Mouse (Mus musculus): Measurements from ENCODE around the gene Suclg1.
A peak's percentile ranks its signal among the peaks of the same experiment; 100 is the strongest.

Gene Suclg1

DNA sequence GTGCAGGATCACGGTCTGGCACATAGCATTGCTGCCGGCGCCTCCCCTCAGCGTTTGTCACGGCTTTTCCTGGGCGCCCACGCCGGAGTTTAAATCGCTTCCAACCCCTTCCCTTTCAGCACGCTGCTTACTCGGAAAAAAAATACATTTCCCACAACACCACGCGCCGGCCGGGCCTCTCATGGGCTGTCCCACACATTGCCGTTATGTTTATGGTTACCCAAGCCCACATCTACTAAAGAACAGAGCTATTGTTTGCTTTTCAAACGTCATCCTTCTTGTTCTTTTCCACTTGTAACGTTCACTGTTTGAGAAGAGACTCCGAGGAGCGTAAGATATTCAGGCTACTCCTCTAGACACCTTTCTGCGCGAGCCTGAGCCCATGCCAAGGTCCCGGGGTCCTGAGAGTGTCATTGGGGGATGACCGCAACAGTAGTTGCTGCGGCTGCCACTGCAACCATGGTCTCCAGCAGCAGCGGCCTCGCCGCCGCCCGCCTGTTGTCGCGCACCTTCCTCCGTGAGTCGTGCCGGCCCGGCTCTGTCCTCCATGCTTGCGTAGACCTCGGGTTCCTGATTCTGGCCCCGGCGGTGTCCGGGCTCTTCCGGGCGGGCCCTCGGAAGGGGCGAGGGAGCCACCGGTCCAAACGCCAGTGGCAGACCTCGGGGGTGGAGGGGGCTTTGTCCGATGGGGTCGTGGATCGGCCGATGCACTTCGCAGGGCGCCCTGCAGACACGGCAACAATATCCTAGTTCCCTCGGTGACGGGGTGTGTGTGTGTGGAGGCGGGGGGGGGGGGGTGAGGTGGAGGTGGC is at the start of gene Suclg1:
Suclg1 (plus strand) TSS at position 146 of the 812 bp plus-strand sequence.
- DNase-seq (ENCODE audit: extremely low read depth, low read depth, low spot score) = no peak

DNA sequence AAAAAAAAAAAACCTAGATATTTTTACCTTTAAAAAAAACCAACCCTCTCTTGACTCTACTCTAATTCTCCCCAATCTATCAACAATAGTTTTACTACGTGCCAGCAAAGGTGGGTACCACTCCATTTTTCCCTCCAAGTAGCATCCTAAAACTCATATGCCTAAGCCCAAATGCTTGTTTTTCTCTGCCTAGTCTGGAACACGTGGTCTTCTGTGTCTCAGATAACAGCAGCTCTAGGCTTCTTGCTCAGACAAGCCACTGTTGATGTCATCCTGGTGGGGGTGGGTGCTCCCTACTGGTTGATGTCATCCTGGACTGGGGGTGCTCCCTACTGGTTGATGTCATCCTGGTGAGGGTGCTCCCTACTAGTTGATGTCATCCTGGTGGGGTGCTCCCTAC is 44.5 kb upstream of the Suclg1 start:
- DNase-seq (ENCODE audit: extremely low read depth, low read depth, low spot score) = no peak

DNA sequence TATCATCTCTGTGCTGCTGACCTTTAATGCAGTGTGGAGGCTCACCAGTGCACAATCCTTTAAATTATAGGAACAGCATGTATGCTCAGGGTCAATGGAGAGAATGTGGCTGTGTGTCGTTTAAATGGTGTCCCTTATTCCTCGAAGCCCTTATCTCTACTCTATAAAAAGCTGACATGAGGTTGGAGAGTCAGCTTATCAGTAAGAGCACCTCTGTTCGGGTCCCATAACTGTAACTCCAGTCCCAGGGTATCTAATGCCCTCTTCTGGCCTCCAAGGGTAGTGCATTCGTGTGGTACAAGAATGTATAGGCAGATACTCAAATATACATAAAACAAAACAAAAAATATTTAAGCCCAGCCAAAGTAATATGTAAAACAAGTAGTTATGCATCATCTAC is 43.2 kb upstream of the Suclg1 start:
- no peak for DNase-seq (ENCODE audit: extremely low read depth, low read depth, low spot score)

DNA sequence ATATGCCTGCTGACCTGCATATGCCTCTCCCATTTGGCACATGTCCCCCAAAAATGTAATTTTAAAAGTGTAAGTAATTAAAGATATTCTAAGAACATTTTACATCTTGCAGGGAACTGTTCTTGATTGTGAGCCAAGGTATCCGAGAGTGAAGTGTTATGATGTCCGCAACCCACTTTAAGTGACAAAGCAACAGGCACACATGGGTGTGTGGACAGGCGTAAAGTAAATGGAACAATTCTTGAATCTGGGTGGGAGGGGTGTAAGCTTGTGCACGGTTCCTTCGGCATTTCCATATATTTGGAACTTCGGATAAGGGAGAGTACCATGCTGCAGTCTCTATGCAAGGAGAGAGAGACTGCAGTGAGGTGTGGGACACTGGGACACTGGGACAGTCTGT is 38.6 kb upstream of the Suclg1 start:
- no peak for DNase-seq (ENCODE audit: extremely low read depth, low read depth, low spot score)

DNA sequence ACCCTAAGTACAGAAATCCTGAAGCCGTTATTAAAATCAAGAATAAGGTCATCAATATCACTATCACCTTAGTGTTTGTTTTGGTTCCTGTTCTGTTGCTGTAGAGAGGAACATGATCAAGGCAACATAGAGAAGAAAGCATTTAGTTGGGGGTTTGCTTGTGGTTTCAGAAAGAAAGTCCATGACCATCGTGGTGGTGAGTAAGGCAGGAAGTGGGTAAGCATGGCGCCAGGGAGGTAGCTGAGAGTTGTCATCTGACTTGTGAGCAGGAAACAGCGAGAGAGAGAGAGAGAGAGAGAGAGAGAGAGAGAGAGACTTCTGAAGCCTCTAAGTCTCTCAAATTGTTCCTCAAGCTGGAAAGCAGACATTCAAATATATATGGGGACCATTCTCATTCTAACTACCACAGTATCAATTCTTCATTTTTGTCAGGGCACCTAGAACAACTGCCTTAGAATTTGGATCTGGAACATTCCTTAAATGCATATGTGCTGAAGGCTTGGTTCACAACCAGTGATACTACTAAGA is 37.7 kb upstream of the Suclg1 start:
- DNase-seq (ENCODE audit: extremely low read depth, low read depth, low spot score) = no peak

DNA sequence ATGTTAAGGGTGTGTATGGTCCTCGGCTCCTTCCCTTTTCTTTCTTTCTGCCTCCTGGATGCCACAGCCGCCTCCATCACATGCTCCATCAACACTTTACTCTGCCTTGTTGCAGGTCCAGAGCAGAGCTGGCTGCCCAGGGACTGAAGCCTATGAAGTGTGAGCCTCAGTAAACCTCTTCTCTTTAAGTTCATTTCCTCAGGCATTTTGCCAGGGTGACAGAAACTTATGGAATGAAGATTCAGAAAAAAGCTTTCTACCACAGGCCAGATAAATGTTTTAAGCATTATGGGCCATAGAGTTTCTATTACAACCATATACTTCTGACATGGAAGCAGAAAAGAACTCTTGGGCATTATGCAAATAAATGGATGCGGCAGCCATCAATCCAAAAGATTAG is 37.1 kb upstream of the Suclg1 start:
- no peak for DNase-seq (ENCODE audit: extremely low read depth, low read depth, low spot score)

DNA sequence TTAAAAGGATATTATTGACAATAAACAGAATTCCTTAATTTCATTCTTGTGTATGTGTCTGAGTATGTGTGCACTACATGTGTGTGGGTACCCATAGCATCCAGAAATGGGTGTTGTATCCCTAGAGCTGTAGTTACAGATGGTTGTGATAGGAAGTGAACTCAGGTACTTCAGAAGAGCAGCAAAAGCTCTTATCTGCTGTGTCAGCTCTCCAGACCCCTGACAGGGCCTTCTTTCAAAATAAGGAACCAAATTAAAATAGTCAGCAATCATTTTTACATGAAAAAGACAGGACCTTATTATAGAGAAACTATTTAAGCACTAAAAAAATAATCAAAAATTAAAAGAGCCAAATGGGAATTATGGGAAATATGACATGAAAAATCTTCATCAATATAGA is 36.6 kb upstream of the Suclg1 start:
- no peak for DNase-seq (ENCODE audit: extremely low read depth, low read depth, low spot score)

DNA sequence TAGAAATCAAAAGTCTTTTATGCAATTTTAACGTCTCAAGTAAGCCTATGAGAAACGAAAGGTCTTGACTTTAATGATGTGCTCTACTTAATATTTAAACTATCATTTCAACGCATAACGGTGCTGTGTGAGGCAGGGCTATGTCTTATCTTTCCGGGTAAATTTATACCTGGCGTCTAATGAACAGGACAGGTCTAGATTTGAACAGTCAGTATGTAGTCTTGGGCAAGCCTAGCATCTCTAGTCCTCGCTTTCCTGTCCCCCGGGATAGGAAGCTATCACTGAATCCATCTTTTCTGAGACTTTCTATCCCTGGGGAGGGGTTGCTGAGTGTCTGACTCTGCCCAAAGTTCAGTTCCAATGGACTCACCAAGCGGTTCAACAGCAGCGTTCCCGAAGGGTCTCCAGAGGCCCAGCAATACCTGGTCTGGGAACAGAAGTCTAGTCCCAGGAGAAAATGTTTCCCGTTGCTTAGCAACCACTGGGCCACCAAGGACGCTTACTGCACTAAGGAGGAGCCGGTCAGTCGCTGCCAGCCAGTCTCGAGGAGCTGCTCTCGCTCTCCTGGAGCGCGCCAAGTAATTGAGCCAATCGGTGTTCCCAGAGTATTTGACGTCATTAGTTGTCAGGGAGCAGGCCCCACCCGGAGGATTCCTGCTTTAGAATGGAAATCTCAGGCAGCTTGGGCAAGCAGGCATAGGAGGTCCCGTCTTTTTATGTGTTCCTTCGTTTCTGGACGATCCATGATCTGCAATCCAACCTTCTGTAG is 26.8 kb upstream of the Suclg1 start, which contains the start of gene Dnah6:
Dnah6 (minus strand) TSS at position 463 of the 769 bp plus-strand sequence.
- peak; percentile 72 for DNase-seq (ENCODE audit: extremely low read depth, low read depth, low spot score)

DNA sequence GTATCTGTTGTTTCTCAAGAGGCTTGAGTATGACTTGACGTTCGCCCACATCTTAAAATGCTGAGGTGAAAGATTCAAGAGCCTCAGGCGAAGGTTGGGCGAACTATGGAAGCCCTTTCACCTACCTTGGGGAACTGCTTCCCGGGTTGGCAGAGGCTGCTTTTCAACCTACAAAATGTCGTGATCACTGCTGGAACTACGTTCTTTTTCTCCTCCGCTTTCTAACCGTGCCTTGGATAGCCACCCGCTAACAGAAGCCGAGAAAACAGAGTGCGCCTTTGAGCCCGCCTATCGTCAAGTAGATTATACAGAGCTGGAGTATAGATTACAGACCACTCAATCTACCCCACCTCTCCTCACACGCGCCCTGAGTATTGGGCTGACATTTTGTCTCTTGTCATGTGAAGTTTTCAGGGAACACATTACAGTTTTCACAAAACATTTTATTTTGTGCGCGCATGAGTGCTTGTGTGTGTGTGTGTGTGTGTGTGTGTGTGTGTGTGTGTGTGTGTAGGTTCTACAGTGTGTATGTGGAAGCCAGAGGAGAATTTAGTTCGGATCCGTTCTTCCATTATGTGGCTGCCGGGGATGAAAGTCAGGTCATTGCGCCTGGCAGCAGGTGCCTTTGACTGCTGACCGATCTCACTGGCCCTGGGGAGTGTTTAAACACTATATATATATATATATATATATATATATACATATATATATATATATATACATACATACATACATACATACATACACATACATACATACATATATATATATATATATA is 26.0 kb upstream of the Suclg1 start:
- DNase-seq (ENCODE audit: extremely low read depth, low read depth, low spot score) = peak; percentile 56

DNA sequence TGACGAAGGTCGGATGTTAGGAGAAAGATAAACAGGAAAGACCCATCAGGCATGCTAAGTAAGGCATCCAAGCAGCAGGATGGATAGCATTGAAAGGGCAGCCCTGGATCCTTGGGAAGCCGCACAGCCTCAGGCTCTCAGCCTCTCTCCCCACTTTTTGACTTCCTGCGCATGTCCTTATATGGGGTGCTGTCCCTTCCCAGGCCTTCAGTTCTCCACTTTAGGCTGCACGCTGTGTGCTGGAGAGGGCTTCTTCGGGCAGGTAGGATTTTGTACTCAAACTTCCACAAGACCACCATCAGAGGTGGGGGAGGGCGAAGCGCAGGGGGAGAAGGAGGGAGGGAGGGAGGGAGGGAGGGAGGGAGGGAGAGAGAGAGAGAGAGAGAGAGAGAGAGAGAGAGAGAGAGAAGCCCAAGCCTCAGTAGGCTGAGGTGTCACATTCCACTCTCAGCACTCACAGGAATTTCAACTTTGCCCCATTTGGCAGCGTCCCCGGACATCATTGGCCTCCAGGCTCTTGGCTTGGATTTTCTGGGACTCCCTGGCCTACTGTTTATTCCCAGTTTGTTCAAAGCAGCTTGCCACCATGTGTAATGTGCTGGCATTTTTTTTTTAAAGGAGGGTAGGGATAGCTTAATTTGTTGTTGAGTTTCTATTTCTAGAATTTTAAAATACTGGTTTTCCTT is 25.2 kb upstream of the Suclg1 start:
- no peak for DNase-seq (ENCODE audit: extremely low read depth, low read depth, low spot score)

DNA sequence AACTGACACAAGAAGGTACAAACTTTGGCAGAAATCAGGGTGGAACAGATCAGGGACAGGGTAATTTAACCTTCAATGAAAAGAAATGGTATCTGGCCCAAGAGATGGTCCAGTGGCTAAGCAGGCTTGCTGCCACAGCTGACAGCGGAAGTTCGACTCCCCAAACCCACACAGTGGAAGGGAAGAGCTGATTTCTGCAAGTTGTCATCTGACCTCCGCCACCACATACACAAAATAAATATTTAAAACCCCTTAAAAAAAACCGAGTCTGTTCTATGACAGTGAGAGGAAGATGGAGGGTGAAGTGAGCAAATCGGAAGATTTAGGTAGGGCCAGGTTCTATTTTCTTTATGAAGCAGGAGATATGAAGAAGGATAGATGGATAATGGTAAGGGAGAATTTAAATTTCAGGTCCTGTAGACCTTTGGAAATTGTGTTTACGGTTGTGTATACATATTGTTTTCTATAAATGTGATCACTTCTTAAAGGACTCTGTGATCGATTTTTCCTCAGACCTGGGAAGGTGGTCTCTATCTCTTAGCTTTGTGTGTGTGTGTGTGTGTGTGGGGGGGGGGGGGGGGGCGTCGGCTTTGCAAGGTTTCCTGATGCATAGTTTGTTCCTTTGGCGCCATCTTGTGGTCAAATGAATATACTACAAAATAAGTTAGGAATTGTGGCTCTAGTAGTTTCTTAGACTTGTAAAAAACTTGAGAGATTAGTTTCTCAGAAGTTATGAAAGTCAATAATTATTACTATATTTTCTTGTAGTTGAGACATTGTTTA is 20.6 kb upstream of the Suclg1 start:
- no peak for DNase-seq (ENCODE audit: extremely low read depth, low read depth, low spot score)

DNA sequence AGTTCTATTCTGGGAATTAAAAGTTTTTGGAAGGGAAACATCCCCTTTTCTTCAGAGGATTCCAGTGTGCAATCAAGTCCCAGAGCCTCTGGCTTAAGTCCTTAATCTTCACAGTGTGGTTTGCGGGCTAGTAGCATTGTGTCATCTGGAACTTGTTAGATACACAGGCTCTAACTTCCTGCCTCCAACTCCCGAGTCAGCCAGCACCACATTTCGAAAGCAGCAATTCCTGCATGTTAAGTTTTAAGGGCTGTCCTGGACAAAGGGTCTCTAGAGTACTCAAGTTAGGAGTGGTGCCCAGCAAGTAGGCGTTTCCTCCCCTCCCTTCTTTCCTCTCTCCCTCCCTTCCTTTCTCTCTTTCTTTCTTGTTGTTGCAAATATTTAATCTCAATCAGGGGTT is 19.8 kb upstream of the Suclg1 start:
- no peak for DNase-seq (ENCODE audit: extremely low read depth, low read depth, low spot score)

DNA sequence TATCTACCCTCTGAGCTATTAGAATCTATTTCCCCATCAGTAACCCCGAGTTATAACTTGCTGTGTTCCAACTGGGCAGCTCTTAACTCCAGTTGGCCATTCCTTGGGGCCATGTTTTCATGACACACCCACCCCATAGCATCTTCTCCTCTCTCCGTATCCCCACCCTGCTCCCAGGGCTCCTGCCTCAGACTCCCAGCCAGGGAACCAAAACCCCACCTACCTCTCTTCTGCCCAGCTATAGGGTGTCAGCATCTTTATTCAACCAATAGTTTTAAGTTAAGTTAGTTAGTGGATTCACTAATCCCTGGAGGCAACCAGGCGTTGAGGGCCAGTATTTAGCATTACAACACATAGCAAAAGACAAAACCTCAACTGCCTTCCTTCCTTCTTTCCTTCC is 19.3 kb upstream of the Suclg1 start:
- DNase-seq (ENCODE audit: extremely low read depth, low read depth, low spot score) = no peak

DNA sequence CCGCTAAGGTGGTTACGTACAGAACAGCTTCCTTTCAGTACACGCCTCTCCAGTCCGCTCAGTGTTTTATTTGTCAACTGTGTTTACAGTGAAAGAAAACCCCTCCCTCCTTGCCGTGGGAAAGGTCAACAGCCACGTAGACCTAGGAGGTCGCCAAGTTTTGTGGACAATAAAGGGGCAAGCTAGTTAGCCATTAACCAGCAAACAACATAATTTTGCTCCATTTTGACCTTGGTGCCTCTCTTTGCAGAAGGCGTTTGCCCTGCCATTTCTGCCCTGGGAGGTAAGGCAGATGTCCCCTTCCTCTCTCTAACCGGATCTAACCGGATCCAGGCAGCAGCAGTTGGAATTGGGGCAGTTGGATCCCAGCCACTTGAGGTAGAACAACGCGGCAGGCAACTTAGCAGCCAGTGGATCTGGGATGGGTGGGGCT is 16.0 kb upstream of the Suclg1 start:
- no peak for DNase-seq (ENCODE audit: extremely low read depth, low read depth, low spot score)

DNA sequence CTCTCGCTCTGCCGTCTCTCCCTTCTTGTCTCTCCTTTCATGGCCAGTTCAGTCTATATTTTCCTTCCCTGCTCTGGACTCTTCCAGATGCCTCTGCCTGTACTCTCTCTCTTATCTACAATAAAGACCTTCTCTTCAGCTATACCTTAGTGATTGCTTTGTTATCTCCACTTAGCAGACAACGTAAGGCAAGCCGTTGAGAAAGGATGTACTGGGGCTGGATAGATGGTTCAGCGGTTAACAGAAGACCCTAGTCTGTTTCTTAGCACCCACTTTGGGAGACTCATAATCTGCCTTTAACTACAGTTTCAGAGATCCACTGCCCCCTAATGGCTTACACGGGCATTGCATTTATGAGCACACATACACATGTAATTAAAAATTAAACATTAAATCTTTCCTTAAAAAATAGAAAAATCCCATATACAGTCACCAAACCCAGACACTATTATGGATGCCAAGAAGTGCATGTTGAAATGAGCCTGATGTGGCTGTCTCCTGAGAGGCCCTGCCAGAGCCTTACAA is 14.9 kb upstream of the Suclg1 start:
- no peak for DNase-seq (ENCODE audit: extremely low read depth, low read depth, low spot score)

DNA sequence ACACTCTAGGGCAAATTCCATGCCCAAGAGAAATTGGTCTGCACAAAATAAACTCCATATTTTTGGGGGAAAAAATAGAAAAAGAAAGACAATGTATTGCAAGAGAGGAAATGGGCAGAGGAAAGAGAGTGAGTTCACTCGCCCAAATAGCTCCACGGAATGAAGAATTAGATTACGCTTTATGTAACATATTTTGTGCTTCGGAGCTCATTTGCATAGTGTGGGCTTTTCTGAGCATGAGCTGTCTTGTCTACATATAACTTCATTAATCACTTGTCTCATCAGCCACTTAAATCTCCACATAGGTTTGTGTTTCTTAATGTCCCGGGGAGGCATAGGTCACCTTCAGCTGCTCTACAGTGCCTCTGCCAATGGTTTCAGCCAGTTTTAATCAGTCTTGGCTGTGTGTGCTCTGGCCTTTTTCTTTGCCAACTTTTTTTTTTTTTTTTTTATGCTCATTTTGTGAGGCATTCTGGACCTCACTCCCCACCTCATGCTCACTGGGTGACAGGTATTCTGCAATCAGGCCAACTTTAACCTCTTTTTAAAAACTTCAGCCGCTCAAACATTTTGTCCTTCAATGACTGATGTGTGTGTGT is 13.8 kb upstream of the Suclg1 start:
- DNase-seq (ENCODE audit: extremely low read depth, low read depth, low spot score) = no peak

DNA sequence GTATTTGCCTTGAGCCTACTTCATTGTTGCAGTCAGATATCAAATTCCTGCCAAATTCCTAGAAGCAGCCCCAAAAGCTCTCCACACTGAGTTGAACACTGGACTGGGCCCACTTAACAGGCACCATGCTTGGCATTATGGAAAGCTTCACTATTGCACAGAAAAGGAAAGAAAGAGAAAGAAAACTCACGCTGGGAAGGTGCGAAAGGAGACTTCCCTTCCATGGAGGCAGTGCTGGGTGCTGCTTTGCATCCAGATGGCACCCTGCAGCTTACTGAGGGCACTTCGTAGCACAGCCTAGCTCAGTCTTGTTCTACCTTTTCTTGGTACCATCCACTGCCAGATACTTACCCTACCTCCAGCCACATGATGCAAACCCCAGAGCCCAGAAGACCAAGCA is 12.5 kb upstream of the Suclg1 start:
- DNase-seq (ENCODE audit: extremely low read depth, low read depth, low spot score) = no peak

DNA sequence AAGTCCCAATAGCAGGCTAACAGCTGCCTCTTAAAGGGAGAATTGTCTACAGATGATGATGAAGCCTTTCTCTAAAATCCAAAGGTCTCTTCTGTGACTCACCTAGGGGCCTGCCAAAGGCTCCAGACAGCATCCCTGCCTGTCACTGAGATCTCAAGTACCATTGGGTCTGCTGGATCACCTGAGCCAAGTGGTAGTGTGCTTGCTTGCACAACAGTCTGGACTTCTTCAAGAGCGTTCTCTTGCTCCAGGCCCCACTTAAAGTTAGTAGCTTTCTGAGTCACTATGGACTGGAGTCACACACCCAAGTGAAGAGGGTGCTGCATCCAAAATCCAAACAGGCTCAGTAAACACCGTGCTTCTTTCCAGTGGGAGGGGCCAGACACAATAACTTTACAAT is 1.4 kb upstream of the Suclg1 start:
- no peak for DNase-seq (ENCODE audit: extremely low read depth, low read depth, low spot score)

DNA sequence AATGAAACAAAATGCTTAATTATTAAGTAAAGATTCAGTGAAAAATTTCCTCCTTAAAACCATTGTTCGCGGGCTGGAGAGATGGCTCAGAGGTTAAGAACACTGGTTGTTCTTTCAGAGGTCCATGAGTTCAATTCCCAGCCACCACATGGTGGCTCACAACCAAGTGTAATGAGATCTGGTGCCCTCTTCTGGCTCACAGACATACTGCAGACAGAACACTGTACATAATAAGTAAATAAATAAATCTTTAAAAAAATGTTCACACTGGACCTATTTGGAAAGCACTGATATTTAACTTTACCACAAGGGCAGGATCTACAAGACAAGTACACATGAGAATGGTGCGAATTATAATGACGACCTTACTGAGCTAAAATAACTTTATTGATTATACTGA is 730 bp upstream of the Suclg1 start:
- no peak for DNase-seq (ENCODE audit: extremely low read depth, low read depth, low spot score)
